Mouse (Mus musculus) testis, adult 2 months (tissue): Measurements from ENCODE around the gene Cfap70. TPM values are rescaled to one million over a fixed set of nuclear protein-coding genes. Genes with fewer than 3 reads are reported as not detected.

Experiments
- H3K27ac ChIP-seq: fragments of 200-500 bp; 2 replicates; pipeline ENCODE4 v1.5.1; 2012; ENCODE audit warnings: low read depth, low read length; ENCODE audit not compliant: control insufficient read depth, insufficient read depth
- H3K27me3 ChIP-seq: fragments of 200-500 bp; 2 replicates; pipeline ENCODE4 v1.6.1; 2012; ENCODE audit warnings: mild to moderate bottlenecking, low read length, moderate library complexity; ENCODE audit not compliant: control insufficient read depth, insufficient read depth
- H3K36me3 ChIP-seq: fragments of 200-500 bp; 2 replicates; pipeline ENCODE4 v1.6.1; 2012; ENCODE audit warnings: mild to moderate bottlenecking, low read length; ENCODE audit not compliant: control insufficient read depth, insufficient read depth
- H3K4me1 ChIP-seq: fragments of 200-500 bp; 2 replicates; pipeline ENCODE4 v1.6.1; 2012; ENCODE audit warnings: low read length; ENCODE audit not compliant: control insufficient read depth, insufficient read depth
- H3K4me3 ChIP-seq: fragments of 200-500 bp; 2 replicates; pipeline ENCODE4 v1.5.1; 2012; ENCODE audit warnings: low read depth, mild to moderate bottlenecking, low read length, moderate library complexity, mixed read lengths; ENCODE audit not compliant: control insufficient read depth
- CTCF ChIP-seq: fragments of 200-500 bp; IDR thresholded peaks from 2 replicates; pipeline ENCODE4 v1.5.1; 2012; ENCODE audit warnings: low read depth, mild to moderate bottlenecking, inconsistent platforms, low read length, moderate library complexity; ENCODE audit not compliant: control insufficient read depth, insufficient read depth, insufficient replicate concordance
- POLR2A ChIP-seq: fragments of 200-500 bp; IDR thresholded peaks from 2 replicates; pipeline ENCODE4 v1.6.1; 2012; ENCODE audit warnings: low read depth, mild to moderate bottlenecking, inconsistent platforms, low read length, moderate library complexity; ENCODE audit not compliant: control insufficient read depth
- polyA plus RNA-seq: library from polyadenylated mRNA; depleted of rRNA; stranded (reverse); fragments of >200 nt; gene quantifications from 2 replicates; pipeline ENCODE4 v1.2.3, GENCODE M21; 2012; rRNA removed

Cfap70 gene
- polyA plus RNA-seq, 1 experiment, result 56.7 TPM

DNA sequence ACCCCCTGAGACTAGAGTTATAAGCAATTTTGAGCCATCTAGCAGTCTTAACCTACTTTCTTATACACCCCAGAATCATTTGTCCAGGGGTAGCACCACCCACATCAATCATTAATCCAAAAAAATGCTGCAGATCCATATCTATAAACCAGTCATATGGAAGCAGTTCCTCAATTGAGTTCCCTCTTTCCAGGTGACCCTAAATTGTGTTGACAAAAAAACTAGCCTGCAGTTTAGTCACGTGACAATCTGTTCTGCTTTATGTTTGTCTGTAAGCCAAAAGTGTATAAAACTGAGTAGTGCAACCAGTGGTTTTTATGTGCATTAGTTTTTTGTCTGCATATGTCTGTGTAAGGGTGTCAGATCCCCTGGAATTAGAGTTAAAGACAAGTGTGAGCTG is 80.2 kb downstream of the Cfap70 start:
- Histone ChIP-seq H3K4me1 (no peaks in the 10 kb centered on the region), H3K4me3 (no peak overlapping the region), H3K27me3 (no peaks in the 10 kb centered on the region), H3K27ac (no peak overlapping the region), H3K36me3 (no peaks in the 10 kb centered on the region; the same call in 1 of the 2 replicates)
- TF ChIP-seq CTCF, result no peak
- TF ChIP-seq POLR2A, result no peak

- no peaks in the 10 kb centered on the region; the same call in 1 of the 2 replicates for H3K36me3 ChIP-seq
- no peaks in the 10 kb centered on the region for H3K27me3 ChIP-seq
- H3K4me1 ChIP-seq, result no peaks in the 10 kb centered on the region
- no peak overlapping the region for H3K4me3 ChIP-seq
- H3K27ac ChIP-seq, result no peak overlapping the region
- TF ChIP-seq POLR2A, result no peak
- no peak for TF ChIP-seq CTCF
Observed at GRCm38 (mm10) chr14:20370798-20371197, 81.2 kb downstream of the Cfap70 start.

- no peaks in the 10 kb centered on the region for H3K36me3 ChIP-seq
- H3K27ac ChIP-seq, result no peak overlapping the region
- H3K4me1 ChIP-seq, result no peaks in the 10 kb centered on the region
- H3K27me3 ChIP-seq, result no peaks in the 10 kb centered on the region
- H3K4me3 ChIP-seq, result no peak overlapping the region
- TF ChIP-seq POLR2A (no peak), CTCF (no peak)
Observed at GRCm38 (mm10) chr14:20368271-20368670, 83.8 kb downstream of the Cfap70 start.

DNA sequence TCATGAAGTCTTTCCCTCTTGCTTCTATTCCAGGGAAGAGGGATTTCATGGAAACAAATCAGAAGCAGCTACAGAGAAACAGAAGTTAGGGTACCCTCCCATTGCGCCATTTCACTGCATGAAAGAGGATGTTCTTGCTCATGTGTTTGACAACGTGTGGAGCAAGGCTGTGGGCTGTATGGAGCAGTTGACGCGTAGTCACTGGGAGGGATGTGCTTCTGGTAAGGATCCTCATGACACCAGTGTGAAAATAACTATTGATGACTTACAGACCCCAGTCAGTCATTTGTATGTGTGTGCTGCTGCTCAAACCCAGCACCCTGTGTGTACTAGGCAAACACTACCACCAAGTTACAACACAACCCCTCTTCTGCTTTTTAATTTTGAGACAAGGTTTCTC is 88.8 kb downstream of the Cfap70 start:
- no peaks in the 10 kb centered on the region for H3K4me1 ChIP-seq
- H3K4me3 ChIP-seq, result no peak overlapping the region
- H3K36me3 ChIP-seq, result peaks cover 4% of the 10 kb centered on the region
- no peak for TF ChIP-seq POLR2A
- TF ChIP-seq CTCF, result no peak
- H3K27me3 ChIP-seq, result no peaks in the 10 kb centered on the region
- no peak overlapping the region for H3K27ac ChIP-seq

GRCm38 (mm10) chr14:20347991-20348541 is 104.0 kb downstream of the Cfap70 start, which contains the start of the genes Ecd and Fam149b:
Gene Ecd (minus strand): TSS chr14:20348121.
Gene Fam149b (plus strand): TSS chr14:20348162.
- H3K36me3 ChIP-seq, result peaks cover 2% of the 10 kb centered on the region; the same call in 1 of the 2 replicates

DNA sequence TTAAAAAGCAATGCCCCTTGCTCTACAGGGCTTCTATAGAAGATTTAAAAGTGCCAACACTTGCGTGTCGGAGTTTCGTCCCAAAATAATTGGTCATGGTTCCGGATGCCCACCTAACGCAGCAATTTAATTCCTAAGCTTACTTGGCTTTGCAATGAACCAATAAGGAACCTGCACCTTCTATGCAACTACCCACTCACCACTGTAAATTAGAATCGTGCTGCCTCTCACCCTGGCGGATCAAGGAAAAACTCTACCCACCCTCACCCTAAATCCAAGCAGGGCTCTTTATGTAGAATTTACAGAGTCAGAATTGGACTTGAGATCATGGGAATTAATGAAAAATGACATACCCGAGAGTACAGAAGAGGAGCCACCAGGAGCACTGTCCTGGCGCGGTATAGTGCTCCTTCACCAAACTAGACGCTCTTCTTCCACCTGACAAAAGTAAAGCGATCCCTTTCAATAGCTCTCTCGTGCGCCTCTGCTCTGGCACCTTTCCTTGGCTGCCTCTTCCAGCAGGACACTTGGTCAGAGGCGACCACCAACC is 104.5 kb downstream of the Cfap70 start:
- peaks cover 2% of the 10 kb centered on the region; the same call in 1 of the 2 replicates for H3K36me3 ChIP-seq
- H3K4me1 ChIP-seq, result no peaks in the 10 kb centered on the region; the same call in 1 of the 2 replicates
- no peaks in the 10 kb centered on the region for H3K27me3 ChIP-seq
- H3K27ac ChIP-seq, result peak overlapping the region; percentile 97
- no peak for TF ChIP-seq POLR2A
- no peak for TF ChIP-seq CTCF
- peak overlapping the region; percentile 100 for H3K4me3 ChIP-seq

More at GRCm38 (mm10) chr14:20347991-20348541, 104.0 kb downstream of the Cfap70 start, which contains the start of the genes Ecd and Fam149b:
- peak within 1 kb of the TSS; percentile 100 for H3K4me3 ChIP-seq
- no peaks in the 10 kb centered on the region; the same call in 1 of the 2 replicates for H3K4me1 ChIP-seq
- H3K27ac ChIP-seq, result peak within 1 kb of the TSS; percentile 97
- TF ChIP-seq CTCF (no peak), POLR2A (peak; percentile 91)
- H3K27me3 ChIP-seq, result no peaks in the 10 kb centered on the region

- Histone ChIP-seq H3K27me3 (no peaks in the 10 kb centered on the region), H3K27ac (no peak overlapping the region), H3K4me3 (peak overlapping the region; percentile 59), H3K36me3 (peaks cover 2% of the 10 kb centered on the region), H3K4me1 (no peaks in the 10 kb centered on the region; the same call in 1 of the 2 replicates)
- TF ChIP-seq CTCF (no peak), POLR2A (no peak)
Observed at GRCm38 (mm10) chr14:20345885-20346284, 106.1 kb downstream of the Cfap70 start.

Other genes starting within 250 kb of the Cfap70 start
- gene Kcnk16, start 183.0 kb downstream of the Cfap70 start, polyA plus RNA-seq, result not detected in 2 replicates
- gene Nudt13, start 157.5 kb downstream of the Cfap70 start, polyA plus RNA-seq, result 4.0 and 7.7 TPM in 2 replicates
- 19.4 and 19.7 TPM in 2 replicates for gene Ecd, start 104.1 kb downstream of the Cfap70 start, polyA plus RNA-seq
- gene Fam149b, start 104.1 kb downstream of the Cfap70 start, polyA plus RNA-seq, result 51.2 and 54.5 TPM in 2 replicates
- 104 and 140 TPM in 2 replicates for gene Dnajc9, start 63.3 kb downstream of the Cfap70 start, polyA plus RNA-seq
- gene Mrps16, start 58.6 kb downstream of the Cfap70 start, polyA plus RNA-seq, result 14.2 and 14.4 TPM in 2 replicates
- gene Anxa7, start 27.9 kb upstream of the Cfap70 start, polyA plus RNA-seq, result 12.2 and 13.6 TPM in 2 replicates
- gene Mss51, start 44.7 kb upstream of the Cfap70 start, polyA plus RNA-seq, result 1.7 and 2.1 TPM in 2 replicates
- gene Ppp3cb, start 94.3 kb upstream of the Cfap70 start, polyA plus RNA-seq, result 7.7 and 10.0 TPM in 2 replicates
- 12.9 and 14.4 TPM in 2 replicates for gene Usp54, start 188.8 kb upstream of the Cfap70 start, polyA plus RNA-seq
- 0.28 and 0.47 TPM in 2 replicates for gene Myoz1, start 204.3 kb upstream of the Cfap70 start, polyA plus RNA-seq
- gene Synpo2l, start 216.1 kb upstream of the Cfap70 start, polyA plus RNA-seq, result 0.38 and 0.60 TPM in 2 replicates
- 78.2 and 80.7 TPM in 2 replicates for gene Sec24c, start 222.1 kb upstream of the Cfap70 start, polyA plus RNA-seq
- 2.1 and 2.3 TPM in 2 replicates for gene Fut11, start 242.7 kb upstream of the Cfap70 start, polyA plus RNA-seq